Mouse (Mus musculus) cerebellum, adult (tissue): ENCODE measurements around the gene Gm21885.
"Not testable (repeated sequence)": the region's sequence is repeated elsewhere in the genome, so short reads cannot be mapped to it uniquely, and the experiment has no call there.

Source experiments
- ATAC-seq: cut with Nextera tagmentation; 2 replicates; pipeline ENCODE4 v1.9.2; 2017; ENCODE audit warnings: mild to moderate bottlenecking, moderate library complexity, mixed read lengths; ENCODE audit not compliant: insufficient number of reproducible peaks, low FRiP score, low TSS enrichment

Gene Gm21885

GRCm38 (mm10) chr11:94266155-94266554, 15.5 kb upstream of the Gm21885 start:
- not testable (repeated sequence) for ATAC-seq

GRCm38 (mm10) chr11:94268761-94269160, 12.9 kb upstream of the Gm21885 start:
- ATAC-seq, result no peak

- no peak for ATAC-seq
Measured at GRCm38 (mm10) chr11:94269906-94270305, 11.8 kb upstream of the Gm21885 start.

- no peak for ATAC-seq
Measured at GRCm38 (mm10) chr11:94271015-94271414, 10.7 kb upstream of the Gm21885 start.

- ATAC-seq, result no peak
Measured at GRCm38 (mm10) chr11:94272960-94273927, 8.4 kb upstream of the Gm21885 start.

- no peak for ATAC-seq
Measured at GRCm38 (mm10) chr11:94274206-94274867, 7.3 kb upstream of the Gm21885 start.

- ATAC-seq, result no peak
Measured at GRCm38 (mm10) chr11:94275226-94275625, 6.4 kb upstream of the Gm21885 start.

- ATAC-seq, result no peak
Measured at GRCm38 (mm10) chr11:94275686-94276085, 6.0 kb upstream of the Gm21885 start.

- ATAC-seq, result peak; percentile 79
Measured at GRCm38 (mm10) chr11:94276869-94277337, 4.8 kb upstream of the Gm21885 start.

GRCm38 (mm10) chr11:94282291-94282690, 618 bp downstream of the Gm21885 start:
- ATAC-seq, result no peak

GRCm38 (mm10) chr11:94283536-94284099, 1.9 kb downstream of the Gm21885 start:
- no peak for ATAC-seq

- ATAC-seq, result no peak
Measured at GRCm38 (mm10) chr11:94285886-94286574, 4.4 kb downstream of the Gm21885 start.

- ATAC-seq, result no peak
Measured at GRCm38 (mm10) chr11:94287105-94287504, 5.4 kb downstream of the Gm21885 start.

- no peak for ATAC-seq
Measured at GRCm38 (mm10) chr11:94290062-94290740, 8.5 kb downstream of the Gm21885 start.

GRCm38 (mm10) chr11:94294996-94295845, 13.5 kb downstream of the Gm21885 start:
- no peak for ATAC-seq

GRCm38 (mm10) chr11:94312733-94313132, 31.1 kb downstream of the Gm21885 start:
- ATAC-seq, result no peak; the same call in 1 of the 2 replicates

- no peak for ATAC-seq
Measured at GRCm38 (mm10) chr11:94314098-94314652, 32.5 kb downstream of the Gm21885 start.

GRCm38 (mm10) chr11:94315308-94315707, 33.6 kb downstream of the Gm21885 start:
- no peak for ATAC-seq

GRCm38 (mm10) chr11:94316528-94316927, 34.9 kb downstream of the Gm21885 start:
- no peak for ATAC-seq
